8 mouse cellular contexts compared by ENCODE assay signal in genomic region chr2:154436458-154437190, GRCm38 (mm10). TPM values are rescaled to one million over a fixed set of nuclear protein-coding genes. Genes with fewer than 3 reads are reported as not detected.
DNase-seq lines count a peak whose midpoint lies in the region; ATAC-seq and TF ChIP-seq lines count a peak whose summit lies in the region.

Gene Cbfa2t2 (plus strand): TSS chr2:154436481.

- H3K4me3 ChIP-seq in liver, embryonic 11.5 days (ENCODE audit: low read depth, low read length): peak within 1 kb of the TSS; percentile 85
- peak within 1 kb of the TSS; percentile 69 for H3K4me3 ChIP-seq in myocyte

- no peaks in the 10 kb centered on the region for H3K9me3 ChIP-seq in liver, embryonic 11.5 days (ENCODE audit: control insufficient read depth, low read length)

- peak within 1 kb of the TSS; percentile 78 for H3K27ac ChIP-seq in liver, embryonic 11.5 days (ENCODE audit: low read depth, low read length)

- WGBS in liver, embryonic 11.5 days: under 1% methylated on average over 70 of the region's 70 CpGs

- H3ac ChIP-seq in myocyte (ENCODE audit: control insufficient read depth, insufficient read length): peak within 1 kb of the TSS; percentile 21

- peak; percentile 28 for DNase-seq in thymus, postnatal 0 days (ENCODE audit: low spot score)
- no peak for DNase-seq in thymus, postnatal 36 days
- peak; percentile 69 for DNase-seq in embryo, embryonic 11 days
- DNase-seq in kidney, adult 18-20 months: peak; percentile 79
- DNase-seq in liver, embryonic 11.5 days (ENCODE audit: low spot score): peak; percentile 82
- DNase-seq in thymus, postnatal 14 days: no peak

- H3K27me3 ChIP-seq in liver, embryonic 11.5 days (replicated peaks; ENCODE audit: control insufficient read depth, insufficient read depth, low read length): no peaks in the 10 kb centered on the region
- H3K27me3 ChIP-seq in myocyte (ENCODE audit: control insufficient read depth, insufficient read depth, insufficient read length): no peaks in the 10 kb centered on the region

- H3K36me3 ChIP-seq in liver, embryonic 11.5 days (ENCODE audit: control insufficient read depth, insufficient read depth, low read length): no peaks in the 10 kb centered on the region
- no peaks in the 10 kb centered on the region for H3K36me3 ChIP-seq in myocyte (ENCODE audit: control insufficient read depth, insufficient read depth)

- H3K9ac ChIP-seq in liver, embryonic 11.5 days (ENCODE audit: low read depth, low read length): peak within 1 kb of the TSS; percentile 89

- peaks cover 50% of the 10 kb centered on the region for H3K79me2 ChIP-seq in myocyte (ENCODE audit: control insufficient read depth, insufficient read depth)

- peak within 1 kb of the TSS; percentile 85 for H3K4me2 ChIP-seq in liver, embryonic 11.5 days
- peak within 1 kb of the TSS; percentile 81 for H3K4me2 ChIP-seq in myocyte (ENCODE audit: low read depth)

- peak; percentile 36 for TF ChIP-seq POLR2A in myocyte (IDR thresholded peaks at IDR 0.05; ENCODE audit: insufficient read length, low read depth)

- peaks cover 17% of the 10 kb centered on the region for H3K4me1 ChIP-seq in liver, embryonic 11.5 days (replicated peaks; ENCODE audit: control insufficient read depth, insufficient read depth, low read length)

- peak; percentile 24 for ATAC-seq in granulocyte monocyte progenitor cell, adult 5-6 weeks (replicated peaks; ENCODE audit: poor library complexity, severe bottlenecking)
- ATAC-seq in liver, embryonic 11.5 days (replicated peaks; ENCODE audit: low FRiP score): peak; percentile 69

TF ChIP-seq in myocyte, 11 proteins besides CTCF, POLR2A, EP300 and RAD21:
- TF ChIP-seq MYOD1 (IDR thresholded peaks at IDR 0.05; ENCODE audit: control insufficient read depth in 1 of 3, insufficient read length in 2 of 3, low read depth in 2 of 3) (no peak), MAX (IDR thresholded peaks at IDR 0.05; ENCODE audit: low read depth) (no peak), SRF (IDR thresholded peaks at IDR 0.05; ENCODE audit: control insufficient read depth, insufficient read length, low read depth) (no peak), E2F4 (IDR thresholded peaks at IDR 0.05; ENCODE audit: insufficient read depth) (no peak)
TF ChIP-seq in myocyte: peak in this region for 0.

RNA-seq across cellular contexts. Expression of gene Cbfa2t2, which starts in this region (rescaled TPM):
- 23.7 and 25.4 TPM in 2 replicates for polyA plus RNA-seq in thymus, postnatal 0 days (2015; fragmentation: Nextera tagmentation; extraction: Ambion mirVana)
- 13.3 and 14.7 TPM in 2 replicates for total RNA-seq in granulocyte monocyte progenitor cell, adult 5-6 weeks (2014; fragmentation: Nextera tagmentation)
- total RNA-seq in granulocyte monocyte progenitor cell, adult 5-6 weeks (2017): 12.1 and 13.0 TPM in 2 replicates
- polyA plus RNA-seq in liver, embryonic 11.5 days (2014; fragmentation: Nextera tagmentation; extraction: Ambion mirVana): 23.5 and 23.6 TPM in 2 replicates
- polyA plus RNA-seq in myocyte (2012; fragmentation: generic; extraction: Trizol): 7.5 TPM

Comparison
In these comparisons a context has a peak if more than half of its experiments do, and no peak if none do; other contexts are left out.
1. DNase-seq: peak in thymus, postnatal 0 days (single experiment), embryo, embryonic 11 days (single experiment), kidney, adult 18-20 months (single experiment) and liver, embryonic 11.5 days (single experiment); none in thymus, postnatal 36 days (0 of 2) and thymus, postnatal 14 days (single experiment).